In genomic region chr13:41248751-41249520, GRCm38 (mm10) we compare ENCODE assay signal across 8 mouse cellular contexts. TPM values are rescaled to one million over a fixed set of nuclear protein-coding genes. Genes with fewer than 3 reads are reported as not detected.
DNase-seq lines count a peak whose midpoint lies in the region; ATAC-seq lines count a peak whose summit lies in the region.

No protein-coding gene starts in this region.

- H3K9ac ChIP-seq in kidney, embryonic 15.5 days, result peak overlapping the region; percentile 45; the same call in 1 of the 2 replicates
- peak overlapping the region; percentile 63 for H3K9ac ChIP-seq in midbrain, embryonic 11.5 days (ENCODE audit: low read length)

- ATAC-seq in kidney, embryonic 15.5 days (replicated peaks; ENCODE audit: low FRiP score), result peak; percentile 2; the same call in 1 of the 2 replicates
- ATAC-seq in midbrain, embryonic 11.5 days (ENCODE audit: low FRiP score), result peak; percentile 3; the same call in 1 of the 2 replicates

- H3K27me3 ChIP-seq in kidney, embryonic 15.5 days, result no peaks in the 10 kb centered on the region
- no peaks in the 10 kb centered on the region for H3K27me3 ChIP-seq in midbrain, embryonic 11.5 days (ENCODE audit: control insufficient read depth, insufficient read depth, low read length)

- H3K9me3 ChIP-seq in kidney, embryonic 15.5 days (replicated peaks), result no peaks in the 10 kb centered on the region
- no peaks in the 10 kb centered on the region for H3K9me3 ChIP-seq in midbrain, embryonic 11.5 days (ENCODE audit: control insufficient read depth, low read length)

- peaks cover 22% of the 10 kb centered on the region for H3K4me1 ChIP-seq in kidney, embryonic 15.5 days
- H3K4me1 ChIP-seq in midbrain, embryonic 11.5 days (ENCODE audit: control insufficient read depth, insufficient read depth, low read length), result no peaks in the 10 kb centered on the region; the same call in 1 of the 2 replicates

- no peaks in the 10 kb centered on the region for H3K36me3 ChIP-seq in kidney, embryonic 15.5 days
- H3K36me3 ChIP-seq in midbrain, embryonic 11.5 days (ENCODE audit: control insufficient read depth, insufficient read depth, low read length), result no peaks in the 10 kb centered on the region

- peak overlapping the region; percentile 80 for H3K4me3 ChIP-seq in kidney, embryonic 15.5 days (replicated peaks)
- H3K4me3 ChIP-seq in midbrain, embryonic 11.5 days (ENCODE audit: low read depth, low read length), result peak overlapping the region; percentile 67

- WGBS in kidney, embryonic 15.5 days, result 41% methylated on average over 12 of the region's 12 CpGs
- 50% methylated on average over 12 of the region's 12 CpGs for WGBS in midbrain, embryonic 11.5 days

- H3K27ac ChIP-seq in kidney, embryonic 15.5 days, result peak overlapping the region; percentile 61; the same call in 1 of the 2 replicates
- H3K27ac ChIP-seq in midbrain, embryonic 11.5 days (ENCODE audit: low read depth, low read length), result peak overlapping the region; percentile 30; the same call in 1 of the 2 replicates

- DNase-seq in kidney, adult 9 months, result no peak
- peak; percentile 25 for DNase-seq in NIH3T3 (ENCODE audit: low read depth)
- DNase-seq in fat pad, adult 2 months (ENCODE audit: extremely low read depth, low read depth, low spot score), result peak; percentile 80
- DNase-seq in kidney, postnatal 36 days, result peak; percentile 46 to 49
- no peak for DNase-seq in midbrain, embryonic 11.5 days (ENCODE audit: low spot score, missing footprints)
- no peak for DNase-seq in embryo, embryonic 9.5 days (ENCODE audit: extremely low spot score)
- no peak for DNase-seq in spleen, postnatal 36 days (ENCODE audit: low spot score in 2 of 2)

- H3K4me2 ChIP-seq in kidney, embryonic 15.5 days, result peak overlapping the region; percentile 87
- H3K4me2 ChIP-seq in midbrain, embryonic 11.5 days, result peak overlapping the region; percentile 62

RNA-seq across cellular contexts. Expression of gene Smim13, which starts 0.7 kb away (rescaled TPM):
- 10.1 and 10.7 TPM in 2 replicates for polyA plus RNA-seq in kidney, embryonic 15.5 days (2015; fragmentation: Nextera tagmentation; extraction: Ambion mirVana)
- polyA plus RNA-seq in midbrain, embryonic 11.5 days (2014; fragmentation: Nextera tagmentation; extraction: Ambion mirVana), result 13.2 and 13.7 TPM in 2 replicates

RNA-seq across cellular contexts. Expression of gene Gm17364, which starts 24.8 kb away (rescaled TPM):
- not detected in 2 replicates for polyA plus RNA-seq in kidney, embryonic 15.5 days (2015; fragmentation: Nextera tagmentation; extraction: Ambion mirVana)
- polyA plus RNA-seq in midbrain, embryonic 11.5 days (2014; fragmentation: Nextera tagmentation; extraction: Ambion mirVana), result not detected in 2 replicates

RNA-seq across cellular contexts. Expression of gene Elovl2, which starts 28.7 kb away (rescaled TPM):
- 16.8 and 19.2 TPM in 2 replicates for polyA plus RNA-seq in kidney, embryonic 15.5 days (2015; fragmentation: Nextera tagmentation; extraction: Ambion mirVana)
- 48.3 and 56.3 TPM in 2 replicates for polyA plus RNA-seq in midbrain, embryonic 11.5 days (2014; fragmentation: Nextera tagmentation; extraction: Ambion mirVana)

Comparison
In these comparisons a context has a peak if more than half of its experiments do, and no peak if none do; other contexts are left out.
1. DNase-seq: peak in NIH3T3 (single experiment), fat pad, adult 2 months (single experiment) and kidney, postnatal 36 days (2 of 2); none in kidney, adult 9 months (single experiment), midbrain, embryonic 11.5 days (single experiment), embryo, embryonic 9.5 days (single experiment) and spleen, postnatal 36 days (0 of 2).